Mouse (Mus musculus) midbrain, embryonic 14.5 days (tissue): Measurements from ENCODE around the gene Ncbp2. TPM values are rescaled to one million over a fixed set of nuclear protein-coding genes. Genes with fewer than 3 reads are reported as not detected.
A peak's percentile ranks its signal among the peaks of the same experiment; 100 is the strongest.
"Not testable (repeated sequence)": the region's sequence is repeated elsewhere in the genome, so short reads cannot be mapped to it uniquely, and the experiment has no call there.

Experiments
- ATAC-seq: fragments of 200-750 bp; cut with Nextera tagmentation; 2 replicates; pipeline ENCODE4 v1.8.0; 2017; ENCODE audit warnings: moderate number of reproducible peaks, moderate library complexity; ENCODE audit not compliant: low FRiP score, low TSS enrichment
- DNase-seq: peaks from one replicate; pipeline ENCODE4 v3.0.0-alpha.2; 2015
- H3K27ac ChIP-seq: fragments of 300-500 bp; sonication (generic); replicated peaks from 2 replicates; pipeline ENCODE4 v1.5.1; 2014; ENCODE audit warnings: mild to moderate bottlenecking, low read depth, low read length, moderate library complexity
- H3K27me3 ChIP-seq: fragments of 300-500 bp; sonication (generic); 2 replicates; pipeline ENCODE4 v1.6.1; 2014; ENCODE audit warnings: low read length, control low read depth, mixed read lengths; ENCODE audit not compliant: control insufficient read depth, insufficient read depth
- H3K36me3 ChIP-seq: fragments of 300-500 bp; sonication (generic); 2 replicates; pipeline ENCODE4 v1.6.1; 2014; ENCODE audit warnings: low read length, control low read depth; ENCODE audit not compliant: control insufficient read depth, insufficient read depth
- H3K4me1 ChIP-seq: fragments of 300-500 bp; sonication (generic); 2 replicates; pipeline ENCODE4 v1.6.1; 2014; ENCODE audit warnings: mild to moderate bottlenecking, antibody characterized with exemption, low read length, control low read depth; ENCODE audit not compliant: control insufficient read depth, insufficient read depth
- H3K4me2 ChIP-seq: fragments of 300-500 bp; sonication (generic); 2 replicates; pipeline ENCODE4 v1.6.1; 2014; ENCODE audit warnings: mild to moderate bottlenecking, low read length, moderate library complexity
- H3K4me3 ChIP-seq: fragments of 300-500 bp; sonication (generic); replicated peaks from 2 replicates; pipeline ENCODE4 v1.5.1; 2014; ENCODE audit warnings: low read depth, low read length
- H3K9ac ChIP-seq: fragments of 300-500 bp; sonication (generic); replicated peaks from 2 replicates; pipeline ENCODE4 v1.6.1; 2014; ENCODE audit warnings: mild to moderate bottlenecking, low read length, moderate library complexity
- H3K9me3 ChIP-seq: fragments of 300-500 bp; sonication (generic); 2 replicates; pipeline ENCODE4 v1.6.1; 2016; ENCODE audit warnings: low read length, control low read depth, mixed read lengths; ENCODE audit not compliant: control insufficient read depth
- WGBS: fragments of 180-500 bp; shearing (Covaris S2); extraction: QIAGEN DNeasy Blood & Tissue Kit; methylation state at CpG from one replicate; pipeline ENCODE4 v1.1.7; 2014; 5-methylcytosine and 5-hydroxymethylcytosine counted together
- polyA plus RNA-seq: library from polyadenylated mRNA; unstranded; fragments of >200 nt; fragmentation: Nextera tagmentation; extraction: Ambion mirVana; gene quantifications from 2 replicates; pipeline ENCODE4 v1.2.1, GENCODE M21; 2014

Ncbp2 gene
- polyA plus RNA-seq, 1 experiment from 2014 or later, result 104 TPM

GRCm38 (mm10) chr16:31944698-31945255 lies 3.5 kb upstream of the Ncbp2 start:
- H3K4me1 ChIP-seq, result peaks cover 24% of the 10 kb centered on the region
- no peak overlapping the region for H3K9ac ChIP-seq
- 91% methylated on average over 12 of the region's 12 CpGs for WGBS
- H3K9me3 ChIP-seq, result no peaks in the 10 kb centered on the region
- ATAC-seq (no peak), DNase-seq (no peak)
- no peak overlapping the region for H3K4me2 ChIP-seq
- 0 out of 2 replicates have a peak, but pooled peaks cover 3% of the 10 kb centered on the region for H3K36me3 ChIP-seq
- H3K4me3 ChIP-seq, result no peak overlapping the region
- no peak overlapping the region for H3K27ac ChIP-seq
- H3K27me3 ChIP-seq, result no peaks in the 10 kb centered on the region

GRCm38 (mm10) chr16:31945372-31945771 lies 2.9 kb upstream of the Ncbp2 start:
- ATAC-seq (no peak), DNase-seq (no peak)
- Histone ChIP-seq H3K27ac (no peak overlapping the region), H3K4me1 (peaks cover 24% of the 10 kb centered on the region), H3K36me3 (0 out of 2 replicates have a peak, but pooled peaks cover 3% of the 10 kb centered on the region), H3K9ac (no peak overlapping the region), H3K4me2 (no peak overlapping the region), H3K27me3 (no peaks in the 10 kb centered on the region), H3K4me3 (no peak overlapping the region), H3K9me3 (no peaks in the 10 kb centered on the region)
- 90% methylated on average over 6 of the region's 6 CpGs for WGBS

- not testable (repeated sequence) for H3K27me3 ChIP-seq, H3K36me3 ChIP-seq, H3K4me3 ChIP-seq, H3K9ac ChIP-seq, H3K27ac ChIP-seq, ATAC-seq, H3K9me3 ChIP-seq, DNase-seq
- H3K4me2 ChIP-seq, result 0 out of 2 replicates have a peak overlapping the region, but pooled peaks have one; percentile 92
- WGBS, result 88% methylated on average over 6 of the region's 6 CpGs
- H3K4me1 ChIP-seq, result peaks cover 24% of the 10 kb centered on the region
Measured at GRCm38 (mm10) chr16:31945986-31946385, 2.3 kb upstream of the Ncbp2 start.

GRCm38 (mm10) chr16:31947333-31947732 lies 980 bp upstream of the Ncbp2 start:
- Histone ChIP-seq H3K9me3 (no peaks in the 10 kb centered on the region), H3K27ac (peak overlapping the region; percentile 89; the same call in 1 of the 2 replicates), H3K36me3 (peaks cover 13% of the 10 kb centered on the region), H3K27me3 (no peaks in the 10 kb centered on the region), H3K4me3 (peak overlapping the region; percentile 95), H3K4me2 (peak overlapping the region; percentile 92), H3K4me1 (peaks cover 24% of the 10 kb centered on the region), H3K9ac (peak overlapping the region; percentile 90)
- ATAC-seq (no peak), DNase-seq (no peak)
- WGBS, result 40% methylated on average over 8 of the region's 8 CpGs

GRCm38 (mm10) chr16:31947901-31948316 lies 404 bp upstream of the Ncbp2 start:
- no peaks in the 10 kb centered on the region for H3K27me3 ChIP-seq
- peaks cover 24% of the 10 kb centered on the region for H3K4me1 ChIP-seq
- WGBS, result under 1% methylated on average over 38 of the region's 38 CpGs
- peak; percentile 63; the same call in 1 of the 2 replicates for ATAC-seq
- peak overlapping the region; percentile 89 for H3K27ac ChIP-seq
- peak overlapping the region; percentile 95 for H3K4me3 ChIP-seq
- H3K9me3 ChIP-seq, result no peaks in the 10 kb centered on the region
- peak overlapping the region; percentile 90 for H3K9ac ChIP-seq
- H3K4me2 ChIP-seq, result peak overlapping the region; percentile 92
- no peak for DNase-seq
- H3K36me3 ChIP-seq, result peaks cover 15% of the 10 kb centered on the region

- DNase-seq, result no peak
- no peaks in the 10 kb centered on the region for H3K4me1 ChIP-seq
- no peak overlapping the region for H3K27ac ChIP-seq
- 90% methylated on average over 7 of the region's 7 CpGs for WGBS
- no peaks in the 10 kb centered on the region for H3K27me3 ChIP-seq
- H3K4me2 ChIP-seq, result no peak overlapping the region
- H3K36me3 ChIP-seq, result peaks cover 78% of the 10 kb centered on the region
- H3K4me3 ChIP-seq, result no peak overlapping the region
- no peak overlapping the region for H3K9ac ChIP-seq
- no peak for ATAC-seq
- H3K9me3 ChIP-seq, result no peaks in the 10 kb centered on the region
Measured at GRCm38 (mm10) chr16:31963224-31963623, 14.9 kb downstream of the Ncbp2 start.

GRCm38 (mm10) chr16:31975258-31975657 lies 26.9 kb downstream of the Ncbp2 start:
- no peak overlapping the region for H3K27ac ChIP-seq
- H3K9me3 ChIP-seq, result no peaks in the 10 kb centered on the region
- H3K4me3 ChIP-seq, result no peak overlapping the region
- no peak for DNase-seq
- H3K36me3 ChIP-seq, result peaks cover 61% of the 10 kb centered on the region
- H3K4me2 ChIP-seq, result no peak overlapping the region
- 94% methylated on average over 4 of the region's 4 CpGs for WGBS
- no peaks in the 10 kb centered on the region for H3K27me3 ChIP-seq
- H3K9ac ChIP-seq, result no peak overlapping the region
- no peaks in the 10 kb centered on the region for H3K4me1 ChIP-seq
- ATAC-seq, result no peak

- DNase-seq, result no peak
Measured at GRCm38 (mm10) chr16:31979501-31979900, 31.2 kb downstream of the Ncbp2 start.

GRCm38 (mm10) chr16:31980946-31981345 lies 32.6 kb downstream of the Ncbp2 start:
- no peak for DNase-seq
- Histone ChIP-seq H3K9ac (no peak overlapping the region), H3K4me3 (no peak overlapping the region), H3K4me2 (no peak overlapping the region), H3K27me3 (no peaks in the 10 kb centered on the region), H3K36me3 (peaks cover 55% of the 10 kb centered on the region), H3K27ac (no peak overlapping the region), H3K9me3 (no peaks in the 10 kb centered on the region), H3K4me1 (no peaks in the 10 kb centered on the region)
- no peak for ATAC-seq
- 77% methylated on average over 5 of the region's 5 CpGs for WGBS

More at GRCm38 (mm10) chr16:31979501-31979900, 31.2 kb downstream of the Ncbp2 start:
- H3K27ac ChIP-seq, result no peak overlapping the region
- H3K4me3 ChIP-seq, result no peak overlapping the region
- no peak for ATAC-seq
- H3K4me2 ChIP-seq, result no peak overlapping the region
- WGBS, result 92% methylated on average over 3 of the region's 3 CpGs
- H3K9me3 ChIP-seq, result no peaks in the 10 kb centered on the region
- H3K4me1 ChIP-seq, result no peaks in the 10 kb centered on the region
- H3K36me3 ChIP-seq, result peaks cover 56% of the 10 kb centered on the region
- H3K27me3 ChIP-seq, result no peaks in the 10 kb centered on the region
- H3K9ac ChIP-seq, result no peak overlapping the region
